Mouse (Mus musculus) CD4-positive helper T cell, adult 2 months (primary cell): Measurements from ENCODE around the gene Csnk2a2.

Experiments used
- DNase-seq: peaks from one replicate; pipeline ENCODE4 v3.0.0-alpha.2; 2012; ENCODE audit warnings: low read depth, missing footprints, low spot score

The Csnk2a2 gene

GRCm38 (mm10) chr8:95487800-95488697, 1.8 kb downstream of the Csnk2a2 start:
- peak; percentile 23 for DNase-seq

GRCm38 (mm10) chr8:95470008-95470407, 19.8 kb downstream of the Csnk2a2 start:
- no peak for DNase-seq

DNA sequence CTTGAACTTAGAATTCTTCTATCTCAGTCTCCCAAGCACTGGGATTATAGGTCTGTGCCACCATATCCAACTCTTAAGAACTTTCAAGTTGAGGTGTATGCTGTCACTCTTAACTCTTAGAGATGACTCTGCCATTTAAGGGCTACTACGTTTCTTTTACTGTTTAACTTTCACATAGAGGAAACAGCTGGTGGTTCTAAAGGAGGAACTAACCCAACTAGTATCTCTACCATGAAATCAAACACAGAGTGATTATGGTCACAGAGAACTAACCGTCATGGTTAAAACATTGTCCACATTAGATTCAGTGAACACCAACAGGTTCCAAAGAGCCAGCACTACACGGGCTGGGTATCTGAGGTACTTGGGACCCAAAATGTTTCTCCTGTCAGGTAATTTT, 20.8 kb downstream of the Csnk2a2 start:
- no peak for DNase-seq

DNA sequence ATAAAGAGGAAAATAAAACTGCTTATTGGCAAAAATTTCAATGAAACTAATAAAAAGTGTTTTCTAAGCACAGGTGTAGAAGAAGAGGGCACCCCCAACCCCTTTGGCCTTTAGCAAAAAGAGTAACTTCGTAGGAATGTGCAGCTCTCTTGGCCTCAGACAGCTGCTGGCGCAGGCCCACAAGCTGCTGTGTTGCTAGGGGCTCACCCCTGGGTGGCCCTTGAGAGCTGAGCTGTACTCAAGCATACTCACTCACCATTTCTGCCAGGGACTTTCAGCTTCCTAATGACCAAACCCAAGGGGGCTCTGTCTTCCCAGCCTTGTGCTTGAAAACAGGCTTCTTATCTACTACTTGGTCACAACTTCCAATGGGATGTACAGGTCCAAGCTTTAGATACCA, 23.3 kb downstream of the Csnk2a2 start:
- DNase-seq = no peak

GRCm38 (mm10) chr8:95452518-95452917, 37.3 kb downstream of the Csnk2a2 start:
- no peak for DNase-seq

GRCm38 (mm10) chr8:95450271-95450670, 39.6 kb downstream of the Csnk2a2 start:
- no peak for DNase-seq

- no peak for DNase-seq
Observed at GRCm38 (mm10) chr8:95447661-95448060, 42.2 kb downstream of the Csnk2a2 start.

- no peak for DNase-seq
Observed at GRCm38 (mm10) chr8:95445042-95445441, 44.8 kb downstream of the Csnk2a2 start.

GRCm38 (mm10) chr8:95441491-95442039, 48.3 kb downstream of the Csnk2a2 start:
- no peak for DNase-seq

- DNase-seq = no peak
Observed at GRCm38 (mm10) chr8:95440168-95440709, 49.6 kb downstream of the Csnk2a2 start.

GRCm38 (mm10) chr8:95439421-95439820, 50.4 kb downstream of the Csnk2a2 start:
- DNase-seq = no peak

- DNase-seq = peak; percentile 7
Observed at GRCm38 (mm10) chr8:95437341-95437992, 52.4 kb downstream of the Csnk2a2 start.

GRCm38 (mm10) chr8:95435930-95436329, 53.9 kb downstream of the Csnk2a2 start:
- DNase-seq = no peak

GRCm38 (mm10) chr8:95435471-95435870, 54.4 kb downstream of the Csnk2a2 start:
- DNase-seq = no peak

- DNase-seq = peak; percentile 100
Observed at GRCm38 (mm10) chr8:95434686-95435439, 55.0 kb downstream of the Csnk2a2 start, which contains the start of gene Cfap20. Cfap20 (minus strand) TSS chr8:95434869.

- no peak for DNase-seq
Observed at GRCm38 (mm10) chr8:95434233-95434632, 55.6 kb downstream of the Csnk2a2 start.

DNA sequence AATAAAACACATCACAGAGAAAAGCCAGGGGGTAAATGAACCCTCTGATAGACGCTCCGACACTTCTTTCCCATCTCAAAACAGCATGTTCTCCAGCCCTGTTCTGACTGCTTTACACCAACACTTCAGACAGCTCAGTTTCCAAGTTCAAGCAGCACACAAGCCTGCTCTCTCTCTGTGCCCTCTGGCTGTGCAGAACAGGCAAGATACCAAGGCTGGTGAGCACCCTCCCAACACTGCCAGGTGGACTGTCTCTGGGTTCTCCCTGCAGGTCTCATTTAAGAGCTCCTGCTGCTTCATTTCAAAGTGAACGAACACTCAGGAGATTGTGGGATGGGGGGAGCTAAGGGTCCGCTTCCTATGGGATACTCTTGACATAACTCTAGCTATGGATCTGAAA, 56.7 kb downstream of the Csnk2a2 start:
- peak; percentile 6 for DNase-seq

DNA sequence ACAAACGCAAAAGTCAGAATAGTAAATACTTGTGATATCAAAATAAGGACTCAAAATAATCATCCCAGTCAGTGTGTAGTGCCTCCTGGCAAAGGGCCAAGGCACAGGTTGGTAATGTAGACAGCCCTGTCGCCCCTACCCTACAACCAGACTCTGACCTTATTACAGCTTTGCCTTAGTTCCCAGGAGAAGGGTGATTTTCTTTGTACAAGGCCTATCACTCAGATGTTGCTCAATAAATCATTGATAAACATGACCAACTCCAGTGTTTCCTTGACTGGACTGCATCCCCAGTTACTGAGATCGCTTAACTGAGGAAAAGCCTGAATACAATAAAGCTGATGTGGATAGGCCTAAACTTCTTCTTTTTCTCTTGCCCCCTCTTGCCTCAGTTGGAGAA, 57.4 kb downstream of the Csnk2a2 start:
- no peak for DNase-seq

DNA sequence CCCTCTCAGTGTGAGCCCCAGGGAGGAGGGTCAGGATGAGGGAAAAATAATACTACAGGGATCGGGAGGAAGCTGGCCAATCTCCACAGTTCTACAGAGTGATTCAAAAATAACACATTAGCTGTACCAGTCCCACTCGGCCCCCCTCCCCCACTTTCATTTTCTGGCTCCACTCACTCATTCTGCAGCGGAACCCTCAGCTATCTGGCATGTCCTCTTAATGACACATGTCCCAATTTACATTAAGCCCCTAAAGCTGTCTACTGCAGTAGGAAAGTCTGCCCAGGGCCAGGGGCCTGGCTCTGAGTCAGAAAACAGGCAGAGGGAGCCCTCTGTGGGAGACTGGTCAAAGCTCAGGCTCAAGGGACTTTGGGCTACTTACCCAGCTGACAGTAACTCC, 59.9 kb downstream of the Csnk2a2 start:
- DNase-seq = no peak

DNA sequence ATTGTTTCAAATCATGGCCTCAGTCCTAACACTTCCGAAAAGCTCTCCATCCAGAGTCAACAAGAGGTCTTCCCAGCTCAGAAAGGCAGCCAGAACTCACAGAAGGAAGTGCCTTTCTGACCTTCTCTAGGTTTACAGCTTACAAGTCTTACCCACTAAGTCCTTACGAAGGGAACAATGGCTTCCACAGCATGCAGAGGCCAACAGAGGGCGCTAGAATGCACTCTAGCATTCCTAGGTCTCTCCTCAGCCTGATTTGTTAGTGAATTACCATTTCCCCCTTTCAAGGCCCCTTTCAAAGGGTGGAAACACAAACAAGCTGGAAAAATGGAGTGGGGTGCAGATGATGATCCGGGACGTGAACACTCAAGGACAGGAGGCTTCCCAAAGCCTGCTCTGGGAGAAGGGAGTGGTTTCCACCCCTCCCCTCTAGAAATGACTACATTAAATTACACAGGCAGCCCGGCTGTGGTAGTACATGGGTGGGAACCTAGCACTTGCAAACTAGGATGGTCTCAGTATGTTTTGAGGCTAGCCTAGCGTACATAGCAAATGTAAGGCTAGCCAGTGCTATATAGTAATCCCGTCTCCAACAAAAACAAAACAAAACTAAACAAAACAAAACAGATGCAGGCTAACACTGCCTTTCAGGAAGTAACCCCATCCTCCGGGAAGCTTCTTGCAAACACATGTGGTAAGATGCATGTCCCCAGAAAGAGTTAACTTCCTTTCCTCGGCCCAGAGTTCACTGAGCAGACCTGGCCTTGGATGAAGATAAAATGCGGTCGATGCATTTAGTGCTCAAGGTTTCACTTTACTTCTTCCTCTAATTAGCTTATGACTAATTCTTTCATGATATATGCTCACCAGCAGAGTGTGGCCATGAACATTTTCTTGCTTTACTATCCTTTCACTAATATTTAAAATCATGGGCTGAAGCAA, 62.0 kb downstream of the Csnk2a2 start:
- peak; percentile 77 for DNase-seq
